Mouse (Mus musculus) cerebellum, postnatal 25 days (tissue): ENCODE data around the gene Cyfip1.

Source experiments
- DNase-seq, 2 experiments: peaks; one replicate each; pipeline ENCODE4 v3.0.0; 2021; ENCODE audit warnings: mixed read lengths in 2 of 2

Gene Cyfip1

DNA sequence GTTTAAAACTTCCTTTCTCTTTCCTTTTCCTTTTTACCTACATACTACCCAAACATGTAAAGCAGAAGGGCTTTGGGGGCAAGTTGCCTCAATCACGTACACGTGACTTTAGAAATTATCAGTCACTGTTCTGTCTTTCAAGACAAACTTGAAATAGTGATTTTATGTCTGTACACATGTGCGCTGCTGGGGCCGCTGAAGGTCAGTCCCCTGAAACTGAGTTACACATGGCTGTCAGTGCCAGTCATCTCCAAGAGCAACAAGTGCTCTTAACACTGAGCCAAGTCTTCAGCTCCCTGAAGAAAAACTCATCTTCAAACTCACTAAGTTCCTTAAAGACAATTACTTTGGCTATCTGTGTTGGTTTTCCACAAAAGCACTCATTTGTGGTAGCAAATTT is 116.4 kb downstream of the Cyfip1 start:
- no peak for DNase-seq

DNA sequence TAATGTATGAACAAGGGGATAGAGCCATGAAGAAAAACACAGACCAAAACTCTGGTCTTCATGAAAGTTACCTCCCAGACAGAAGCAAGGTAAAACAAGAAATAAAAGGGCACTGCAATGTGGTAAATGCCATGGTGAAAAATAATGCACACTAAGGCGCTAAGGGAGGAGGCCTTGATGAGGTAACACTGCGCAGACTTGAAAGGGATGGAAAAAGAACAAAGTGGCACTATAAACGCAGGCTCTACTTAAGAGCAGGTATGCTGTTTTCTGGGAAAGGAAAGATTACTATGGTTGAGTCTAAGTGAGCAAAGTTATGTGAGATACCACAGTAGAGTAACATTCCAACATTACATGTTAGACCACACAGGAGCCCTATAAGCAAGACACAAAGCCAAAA is 118.3 kb downstream of the Cyfip1 start:
- DNase-seq = no peak

DNA sequence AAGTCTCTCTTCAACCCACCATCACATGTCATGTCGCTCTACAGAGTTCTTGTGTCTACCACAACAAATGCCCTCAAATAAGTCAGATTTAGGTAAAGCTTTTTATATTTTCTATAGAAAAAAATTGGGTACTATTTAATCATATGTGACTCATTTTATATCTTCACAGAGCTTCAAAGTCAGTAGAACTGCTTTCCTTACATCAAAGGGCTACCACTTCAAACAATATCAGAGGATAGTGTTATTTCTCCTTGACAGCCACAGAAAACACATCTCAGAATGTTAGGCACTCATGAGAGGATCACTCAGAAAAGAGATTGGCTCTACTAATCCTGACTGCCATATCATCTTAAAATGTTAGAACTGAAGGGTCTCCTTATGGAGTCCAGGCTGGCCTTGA is 119.0 kb downstream of the Cyfip1 start:
- DNase-seq = no peak

DNA sequence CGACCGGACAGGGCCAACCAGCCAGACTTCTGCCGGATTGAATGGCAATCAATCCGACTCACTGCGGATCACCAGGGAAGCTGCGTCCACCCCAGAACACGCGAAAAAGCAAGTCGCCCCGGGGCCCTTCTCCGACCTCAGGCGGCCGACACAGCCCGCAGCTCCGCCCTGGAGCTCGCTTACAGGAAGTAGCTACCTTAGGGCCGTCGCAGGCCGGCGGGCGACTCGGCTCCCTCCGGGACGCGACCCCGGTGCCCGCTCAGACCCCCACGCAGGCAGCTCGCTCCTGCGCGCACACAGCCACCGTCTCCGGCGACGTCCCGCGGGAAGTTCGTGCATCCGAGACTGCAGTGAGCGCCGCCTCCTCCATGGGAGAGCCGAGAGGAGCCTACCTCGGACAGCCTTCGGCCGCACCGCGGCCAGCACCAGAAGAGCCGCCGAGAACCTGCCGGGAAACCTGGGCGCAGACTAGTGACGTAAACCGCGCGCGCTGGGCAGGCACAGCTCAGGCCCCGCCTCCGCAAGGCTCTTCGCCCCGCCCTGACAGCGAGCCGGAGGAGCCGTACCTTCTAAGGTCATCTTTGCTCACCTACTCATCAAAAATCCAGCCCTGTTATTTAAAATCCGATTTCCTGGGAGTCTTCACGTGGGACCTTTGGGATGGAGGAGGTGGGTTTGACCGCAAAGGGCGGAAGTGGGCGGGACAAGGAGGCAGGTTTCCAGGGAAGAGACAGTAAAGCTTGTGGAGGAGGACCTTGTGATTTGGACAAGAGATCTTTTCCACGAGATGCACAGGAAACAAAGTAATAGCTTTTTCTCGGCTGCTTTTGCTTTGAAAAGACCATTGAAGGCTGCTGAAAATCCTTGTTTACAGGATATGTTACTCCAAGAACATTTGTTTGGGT is 120.7 kb downstream of the Cyfip1 start, which contains the start of gene Nipa2:
Nipa2 (minus strand) TSS at position 473 of the 905 bp plus-strand sequence.
- DNase-seq = peak; percentile 97 to 98

DNA sequence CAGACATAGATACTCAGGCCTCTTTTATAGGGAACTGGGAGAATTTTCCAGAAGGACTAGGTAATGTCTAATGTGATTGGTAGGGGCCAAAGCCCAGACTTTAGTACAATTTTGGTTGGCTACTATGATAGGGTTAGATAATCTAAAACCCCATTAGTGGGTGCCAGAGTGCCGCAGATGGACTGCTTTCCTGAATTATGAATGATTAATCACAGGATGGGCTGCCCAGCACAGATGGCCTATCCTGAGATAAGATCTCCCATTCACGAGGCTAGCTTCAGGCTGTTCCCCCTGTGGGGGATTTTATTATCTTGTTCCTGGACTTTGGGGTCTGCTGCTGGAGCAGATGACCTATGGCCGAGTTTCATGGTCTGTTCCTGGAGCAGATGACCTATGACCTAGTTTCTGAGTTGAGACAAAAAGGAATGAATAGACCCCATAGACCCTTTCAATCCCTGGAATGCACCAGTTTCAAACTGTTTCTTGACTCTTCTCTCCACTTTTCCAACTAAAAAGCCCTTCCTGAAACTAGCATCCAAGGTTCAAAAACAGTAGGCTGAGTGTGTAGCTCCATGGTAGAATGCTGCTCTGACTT is 125.4 kb downstream of the Cyfip1 start:
- DNase-seq = no peak

DNA sequence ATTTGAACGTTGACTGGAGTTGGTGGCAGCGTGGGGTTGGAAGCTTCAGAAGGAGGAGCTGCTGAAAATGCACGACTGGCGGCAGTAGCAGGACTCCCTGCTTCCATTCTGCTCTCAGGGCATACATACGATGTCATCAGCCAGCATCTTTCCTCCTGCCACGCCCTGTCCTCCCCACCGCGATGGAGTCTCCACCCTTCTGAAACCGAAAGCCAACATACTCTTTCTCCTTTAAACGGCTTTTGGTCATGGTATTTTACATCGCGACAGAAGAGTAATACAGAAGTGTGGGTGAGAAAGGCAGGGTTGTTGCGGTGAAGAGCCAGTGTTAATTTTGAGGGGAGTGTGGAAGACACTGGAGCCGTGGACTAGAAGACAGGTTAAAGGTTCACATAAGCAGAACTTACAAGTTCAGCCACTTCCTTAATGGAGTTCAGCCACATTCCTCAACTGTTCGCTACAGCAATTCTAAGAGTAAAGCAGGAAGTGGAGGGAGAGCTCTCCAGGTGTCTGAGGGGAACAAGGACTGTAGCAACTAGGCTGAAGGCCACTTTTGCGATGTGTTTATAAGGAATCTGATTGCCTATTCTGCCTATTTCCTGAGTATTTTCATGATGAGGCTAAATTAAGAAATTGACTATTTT is 126.8 kb downstream of the Cyfip1 start:
- DNase-seq = peak in 1 of 2 experiments; percentile 33

DNA sequence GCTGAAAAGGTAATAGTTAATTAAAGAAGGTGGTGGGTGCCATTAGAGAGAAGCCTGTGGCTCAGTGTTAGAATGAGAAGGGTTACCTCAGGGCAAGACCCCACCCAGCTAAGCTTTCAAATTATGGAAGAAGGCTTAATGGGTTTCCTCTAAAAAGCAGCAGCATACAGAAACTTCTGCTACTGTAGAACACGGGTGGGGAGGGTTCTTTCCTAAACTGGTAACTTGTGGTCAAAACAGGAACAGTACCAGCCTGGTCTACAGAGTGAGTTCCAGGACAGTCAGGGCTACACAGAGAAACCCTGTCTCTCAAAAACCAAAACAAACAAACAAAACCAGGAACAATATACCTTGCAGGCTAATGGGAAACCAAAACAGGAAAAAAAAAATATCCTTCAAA is 127.9 kb downstream of the Cyfip1 start:
- no peak for DNase-seq

DNA sequence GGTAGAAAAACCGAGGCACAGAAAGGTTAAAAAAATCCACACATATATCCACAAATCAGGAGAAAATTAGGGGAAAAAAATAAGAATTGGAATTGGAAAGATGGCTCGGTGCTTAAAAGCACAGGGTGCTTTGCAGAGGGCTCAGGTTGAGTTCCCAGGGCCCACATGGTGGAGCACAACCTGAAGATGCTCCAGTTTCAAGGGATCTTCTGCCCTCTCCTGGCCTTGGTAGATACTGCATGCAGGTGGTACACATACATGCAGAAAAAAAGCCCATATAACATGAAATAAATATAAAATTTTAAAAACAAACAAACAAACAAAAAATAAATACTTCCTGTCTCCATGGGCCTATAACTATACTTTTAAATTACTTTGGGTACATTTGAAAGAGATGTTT is 132.9 kb downstream of the Cyfip1 start:
- no peak for DNase-seq

DNA sequence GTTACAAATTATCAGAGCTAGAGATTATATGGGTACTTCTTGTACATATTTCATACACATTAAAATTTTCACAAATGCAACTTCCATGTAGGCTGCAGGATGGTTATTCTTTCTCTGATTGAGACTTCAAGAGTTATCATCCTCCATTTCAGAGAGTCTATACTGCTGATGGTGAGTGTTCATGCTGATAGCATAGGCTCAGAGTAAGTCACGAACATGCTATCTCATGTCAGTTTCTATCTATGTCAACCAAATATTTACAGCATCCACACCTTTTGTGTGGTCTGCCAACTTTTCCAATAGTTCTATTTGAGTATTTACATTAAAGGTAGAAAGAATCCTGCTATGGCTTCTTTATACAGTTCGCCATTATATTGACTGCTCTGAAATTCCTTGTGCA is 140.0 kb downstream of the Cyfip1 start:
- no peak for DNase-seq
